Mouse (Mus musculus) embryonic fibroblast, embryonic 13.5 days (primary cell): Measurements from ENCODE around the gene Hdac11.

Experiments
- CTCF ChIP-seq: IDR thresholded peaks from 2 replicates; pipeline ENCODE4 v1.5.1; 2011; ENCODE audit warnings: mild to moderate bottlenecking, control low read depth, low read length, moderate library complexity, borderline replicate concordance; ENCODE audit not compliant: insufficient read depth
- POLR2A ChIP-seq: IDR thresholded peaks from 2 replicates; pipeline ENCODE4 v1.6.1; 2011; ENCODE audit warnings: low read depth, mild to moderate bottlenecking, control low read depth, low read length, moderate library complexity

DNA sequence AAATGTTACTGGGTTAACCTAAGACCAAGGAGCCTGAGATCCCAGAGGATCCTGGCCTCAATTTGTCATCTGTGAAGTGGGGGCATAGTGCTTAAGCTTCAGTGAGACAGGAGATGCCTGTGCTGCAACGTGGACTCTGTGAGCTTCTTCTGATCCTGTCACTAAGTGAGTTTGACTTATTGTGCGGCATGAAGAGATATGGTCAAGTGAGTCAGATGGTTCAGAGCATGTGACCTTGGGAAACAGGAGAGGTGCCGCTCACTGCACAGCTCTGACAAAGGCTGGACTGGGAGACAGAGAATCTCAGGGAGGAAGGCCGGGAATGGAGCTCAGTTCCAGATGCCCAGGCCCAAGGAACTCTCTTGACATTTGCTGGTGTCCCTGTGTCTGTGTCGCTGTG lies 49.3 kb downstream of the Hdac11 start:
- TF ChIP-seq POLR2A = no peak
- no peak for TF ChIP-seq CTCF
